Mouse (Mus musculus): Measurements from ENCODE around the gene Hmg20a. TPM values are rescaled to one million over a fixed set of nuclear protein-coding genes. Genes with fewer than 3 reads are reported as not detected.

Gene Hmg20a
- total and polyA plus RNA-seq, 2 experiments: 6.6 to 6.8 TPM

DNA sequence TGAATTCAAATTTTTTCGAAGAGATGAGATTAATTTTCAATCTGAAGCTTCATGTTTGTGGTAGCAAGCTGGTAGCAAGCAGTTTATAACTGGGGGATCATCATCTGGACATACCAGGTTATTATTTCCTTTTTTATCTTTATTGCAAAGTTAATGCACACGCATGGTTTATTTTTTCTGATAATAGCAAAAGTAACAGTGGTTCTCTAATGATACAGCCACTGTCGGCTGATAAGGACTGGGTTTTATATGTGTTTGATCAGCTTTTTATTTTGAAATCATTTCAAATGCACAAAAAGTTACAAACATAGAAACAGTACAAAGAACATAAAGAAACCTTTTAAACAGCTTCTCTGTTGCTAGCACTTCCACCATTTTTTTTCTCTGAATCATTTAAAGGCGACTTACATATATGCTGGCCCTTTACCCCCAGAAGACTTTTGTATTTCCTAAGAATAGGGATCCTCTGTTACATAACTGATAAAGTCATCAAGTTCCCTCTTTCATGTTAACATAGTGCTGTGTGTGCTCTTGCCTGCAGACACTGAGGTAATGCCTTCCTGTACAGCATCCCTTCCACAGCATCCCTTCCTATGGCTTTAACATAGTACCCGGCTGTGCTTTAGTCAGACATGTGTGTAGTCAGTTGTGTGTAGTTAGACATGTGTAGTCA lies 60.7 kb downstream of the Hmg20a start:
- Histone ChIP-seq H3K79me2 (ENCODE audit: control insufficient read depth, insufficient read depth, low read length) (no peaks in the 10 kb centered on the region), H3K9ac (ENCODE audit: low read depth, low read length) (no peak overlapping the region), H3K27me3 (ENCODE audit: control insufficient read depth, insufficient read depth, low read length) (no peaks in the 10 kb centered on the region), H3K4me1 (ENCODE audit: control insufficient read depth, insufficient read depth, low read length) (no peaks in the 10 kb centered on the region; the same call in 1 of the 2 replicates), H3K4me3 (ENCODE audit: insufficient read depth, low read depth, low read length) (no peak overlapping the region), H3K27ac (replicated peaks; ENCODE audit: insufficient read depth, low read depth, low read length) (no peak overlapping the region), H3K36me3 (ENCODE audit: control insufficient read depth, insufficient read depth, low read length) (peaks cover 41% of the 10 kb centered on the region)
- TF ChIP-seq CTCF (IDR thresholded peaks at IDR 0.05; ENCODE audit: low read depth, low read length): no peak
- no peak for TF ChIP-seq POLR2A (IDR thresholded peaks at IDR 0.05; ENCODE audit: extremely low read depth, insufficient read depth, low read length)
- no peak for DNase-seq (ENCODE audit: extremely low read depth, low read depth, low spot score)
- WGBS: 87% methylated on average over 5 of the region's 5 CpGs

- 91% methylated on average over 4 of the region's 4 CpGs for WGBS
- no peaks in the 10 kb centered on the region; the same call in 1 of the 2 replicates for H3K4me1 ChIP-seq (ENCODE audit: control insufficient read depth, insufficient read depth, low read length)
- no peak overlapping the region for H3K4me3 ChIP-seq (ENCODE audit: insufficient read depth, low read depth, low read length)
- DNase-seq (ENCODE audit: extremely low read depth, low read depth, low spot score): no peak
- H3K79me2 ChIP-seq (ENCODE audit: control insufficient read depth, insufficient read depth, low read length): no peaks in the 10 kb centered on the region
- no peaks in the 10 kb centered on the region for H3K27me3 ChIP-seq (ENCODE audit: control insufficient read depth, insufficient read depth, low read length)
- H3K9ac ChIP-seq (ENCODE audit: low read depth, low read length): no peak overlapping the region
- no peak for TF ChIP-seq POLR2A (IDR thresholded peaks at IDR 0.05; ENCODE audit: extremely low read depth, insufficient read depth, low read length)
- no peak for TF ChIP-seq CTCF (IDR thresholded peaks at IDR 0.05; ENCODE audit: low read depth, low read length)
- no peak overlapping the region for H3K27ac ChIP-seq (replicated peaks; ENCODE audit: insufficient read depth, low read depth, low read length)
- H3K36me3 ChIP-seq (ENCODE audit: control insufficient read depth, insufficient read depth, low read length): peaks cover 26% of the 10 kb centered on the region
Measured at GRCm38 (mm10) chr9:56482623-56483022, 64.2 kb downstream of the Hmg20a start.

GRCm38 (mm10) chr9:56485423-56485822 lies 67.0 kb downstream of the Hmg20a start:
- no peak for DNase-seq (ENCODE audit: extremely low read depth, low read depth, low spot score)
- H3K79me2 ChIP-seq (ENCODE audit: control insufficient read depth, insufficient read depth, low read length): no peaks in the 10 kb centered on the region
- H3K4me3 ChIP-seq (ENCODE audit: insufficient read depth, low read depth, low read length): no peak overlapping the region
- no peaks in the 10 kb centered on the region for H3K27me3 ChIP-seq (ENCODE audit: control insufficient read depth, insufficient read depth, low read length)
- H3K9ac ChIP-seq (ENCODE audit: low read depth, low read length): no peak overlapping the region
- WGBS: 98% methylated on average over 1 of the region's 1 CpGs
- no peak for TF ChIP-seq CTCF (IDR thresholded peaks at IDR 0.05; ENCODE audit: low read depth, low read length)
- TF ChIP-seq POLR2A (IDR thresholded peaks at IDR 0.05; ENCODE audit: extremely low read depth, insufficient read depth, low read length): no peak
- H3K27ac ChIP-seq (replicated peaks; ENCODE audit: insufficient read depth, low read depth, low read length): no peak overlapping the region
- H3K36me3 ChIP-seq (ENCODE audit: control insufficient read depth, insufficient read depth, low read length): peaks cover 35% of the 10 kb centered on the region
- H3K4me1 ChIP-seq (ENCODE audit: control insufficient read depth, insufficient read depth, low read length): no peaks in the 10 kb centered on the region

DNA sequence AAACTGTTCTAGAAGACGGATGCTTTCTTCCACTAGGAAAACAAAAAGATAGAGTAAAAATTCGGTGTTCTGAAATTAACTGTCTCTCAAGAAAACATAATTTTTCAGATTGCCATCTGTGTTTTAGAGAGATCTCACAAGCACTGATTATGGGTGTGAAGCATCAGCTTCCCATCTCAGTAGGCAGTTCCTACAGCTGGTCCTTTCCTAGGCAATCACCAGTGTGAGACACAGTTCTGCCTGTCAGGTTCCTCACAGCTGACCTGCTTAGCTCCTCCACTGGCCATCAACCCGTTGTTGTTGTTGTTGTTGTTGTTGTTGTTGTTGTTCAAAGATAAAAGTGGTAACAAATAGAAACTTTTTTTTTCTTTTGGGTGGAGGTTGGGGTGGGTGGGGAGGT lies 67.7 kb downstream of the Hmg20a start:
- no peaks in the 10 kb centered on the region for H3K4me1 ChIP-seq (ENCODE audit: control insufficient read depth, insufficient read depth, low read length)
- H3K9ac ChIP-seq (ENCODE audit: low read depth, low read length): no peak overlapping the region
- TF ChIP-seq CTCF (IDR thresholded peaks at IDR 0.05; ENCODE audit: low read depth, low read length) (no peak), POLR2A (IDR thresholded peaks at IDR 0.05; ENCODE audit: extremely low read depth, insufficient read depth, low read length) (no peak)
- WGBS: 93% methylated on average over 3 of the region's 3 CpGs
- H3K36me3 ChIP-seq (ENCODE audit: control insufficient read depth, insufficient read depth, low read length): peaks cover 36% of the 10 kb centered on the region
- no peak overlapping the region for H3K27ac ChIP-seq (replicated peaks; ENCODE audit: insufficient read depth, low read depth, low read length)
- H3K4me3 ChIP-seq (ENCODE audit: insufficient read depth, low read depth, low read length): no peak overlapping the region
- H3K27me3 ChIP-seq (ENCODE audit: control insufficient read depth, insufficient read depth, low read length): no peaks in the 10 kb centered on the region
- no peaks in the 10 kb centered on the region for H3K79me2 ChIP-seq (ENCODE audit: control insufficient read depth, insufficient read depth, low read length)
- DNase-seq (ENCODE audit: extremely low read depth, low read depth, low spot score): no peak

DNA sequence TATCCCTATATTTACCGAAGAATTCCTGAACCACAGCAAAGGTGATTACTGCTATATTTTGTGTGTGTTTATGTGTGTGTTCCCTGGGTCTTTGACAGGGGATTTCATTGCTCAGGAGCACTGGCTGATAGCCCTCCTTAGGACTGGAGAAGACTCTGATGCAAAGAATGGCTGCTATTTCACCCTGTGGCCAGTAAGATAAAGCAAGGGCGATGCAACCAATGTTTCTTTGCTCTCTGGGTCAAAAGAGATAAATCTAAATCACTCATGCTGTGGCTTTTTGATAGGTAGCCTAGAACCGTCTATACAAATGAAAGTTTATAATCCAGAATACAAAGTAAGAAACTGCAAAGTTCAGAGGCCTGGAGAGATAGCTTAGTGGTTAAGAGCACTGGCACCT lies 69.2 kb downstream of the Hmg20a start:
- 96% methylated on average over 3 of the region's 3 CpGs for whole genome bisulfite sequencing

DNA sequence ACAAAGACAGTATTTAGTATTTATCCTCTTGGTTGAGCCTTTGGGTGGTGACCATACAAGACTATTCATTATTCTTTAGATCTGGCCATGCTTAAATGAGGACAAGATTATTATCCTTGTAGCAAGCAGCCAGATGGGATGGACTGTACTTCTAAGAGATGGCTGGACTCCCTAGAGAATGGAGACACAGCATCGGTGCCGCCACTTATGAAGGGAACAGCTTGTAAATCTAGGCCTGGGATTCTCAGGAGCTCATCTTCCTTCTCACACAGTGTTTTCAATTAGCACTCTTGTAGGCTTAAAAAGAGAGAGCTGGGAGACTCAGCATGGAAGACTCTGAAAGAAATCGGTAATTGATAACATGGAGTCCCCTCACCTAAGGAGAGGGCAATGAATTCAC lies 74.0 kb downstream of the Hmg20a start:
- H3K27ac ChIP-seq (replicated peaks; ENCODE audit: insufficient read depth, low read depth, low read length): no peak overlapping the region

More for the DNA sequence above, 69.2 kb downstream of the Hmg20a start:
- H3K9ac ChIP-seq (ENCODE audit: low read depth, low read length): no peak overlapping the region
- peaks cover 44% of the 10 kb centered on the region for H3K36me3 ChIP-seq (ENCODE audit: control insufficient read depth, insufficient read depth, low read length)
- H3K4me3 ChIP-seq (ENCODE audit: insufficient read depth, low read depth, low read length): no peak overlapping the region
- H3K27ac ChIP-seq (replicated peaks; ENCODE audit: insufficient read depth, low read depth, low read length): no peak overlapping the region
- H3K79me2 ChIP-seq (ENCODE audit: control insufficient read depth, insufficient read depth, low read length): no peaks in the 10 kb centered on the region
- TF ChIP-seq CTCF (IDR thresholded peaks at IDR 0.05; ENCODE audit: low read depth, low read length) (no peak), POLR2A (IDR thresholded peaks at IDR 0.05; ENCODE audit: extremely low read depth, insufficient read depth, low read length) (no peak)
- DNase-seq (ENCODE audit: extremely low read depth, low read depth, low spot score): no peak
- H3K27me3 ChIP-seq (ENCODE audit: control insufficient read depth, insufficient read depth, low read length): no peaks in the 10 kb centered on the region
- H3K4me1 ChIP-seq (ENCODE audit: control insufficient read depth, insufficient read depth, low read length): no peaks in the 10 kb centered on the region

More for the DNA sequence above, 74.0 kb downstream of the Hmg20a start:
- 0 out of 2 replicates have a peak, but pooled peaks cover 2% of the 10 kb centered on the region for H3K4me1 ChIP-seq (ENCODE audit: control insufficient read depth, insufficient read depth, low read length)
- no peak overlapping the region for H3K9ac ChIP-seq (ENCODE audit: low read depth, low read length)
- TF ChIP-seq POLR2A (IDR thresholded peaks at IDR 0.05; ENCODE audit: extremely low read depth, insufficient read depth, low read length): no peak
- no peak for TF ChIP-seq CTCF (IDR thresholded peaks at IDR 0.05; ENCODE audit: low read depth, low read length)
- peaks cover 51% of the 10 kb centered on the region for H3K36me3 ChIP-seq (ENCODE audit: control insufficient read depth, insufficient read depth, low read length)
- H3K4me3 ChIP-seq (ENCODE audit: insufficient read depth, low read depth, low read length): no peak overlapping the region
- WGBS: 98% methylated on average over 3 of the region's 3 CpGs
- no peak for DNase-seq (ENCODE audit: extremely low read depth, low read depth, low spot score)
- no peaks in the 10 kb centered on the region for H3K79me2 ChIP-seq (ENCODE audit: control insufficient read depth, insufficient read depth, low read length)
- no peaks in the 10 kb centered on the region for H3K27me3 ChIP-seq (ENCODE audit: control insufficient read depth, insufficient read depth, low read length)

Data from liver, adult 2 months (tissue).